Mouse (Mus musculus): ENCODE measurements around the gene Creb3l4.

- TF ChIP-seq CTCF (IDR thresholded peaks at IDR 0.05; ENCODE audit: low read depth) = no peak
- no peak for TF ChIP-seq EP300 (IDR thresholded peaks at IDR 0.05; ENCODE audit: low read depth)
These were observed 30.6 kb downstream of the Creb3l4 start for GRCm38 (mm10) chr3:90212723-90213122.

Data from liver, embryonic 14.5 days (tissue).